Mouse (Mus musculus): ENCODE measurements at regions not wholly inside any gene's neighbourhood (a gene's known extent, or its start where the extent isn't known, plus 50 kb on each side); places are given as distances from the start of the nearest gene placed in this dataset.
"Not testable (repeated sequence)": the region's sequence is repeated elsewhere in the genome, so short reads cannot be mapped to it uniquely, and the experiment has no call there.

GRCm38 (mm10) chr14:90488301-90488700 lies 2017.1 kb upstream of the Pcdh20 start:
- Histone ChIP-seq H3K4me1 (ENCODE audit: control insufficient read depth, insufficient read depth, low read length) (no peaks in the 10 kb centered on the region), H3K4me3 (replicated peaks; ENCODE audit: extremely low read depth, low read depth, low read length) (no peak overlapping the region)
- DNase-seq: no peak
- 80% methylated on average over 2 of the region's 2 CpGs for WGBS
- TF ChIP-seq POLR2A (IDR thresholded peaks at IDR 0.05; ENCODE audit: borderline replicate concordance, extremely low read depth, low read depth, low read length): no peak
- TF ChIP-seq CTCF (IDR thresholded peaks at IDR 0.05; ENCODE audit: insufficient read depth, low read length): no peak

- no peaks in the 10 kb centered on the region for H3K4me1 ChIP-seq (ENCODE audit: control insufficient read depth, insufficient read depth, low read length)
- TF ChIP-seq CTCF (IDR thresholded peaks at IDR 0.05; ENCODE audit: insufficient read depth, low read length) (no peak), POLR2A (IDR thresholded peaks at IDR 0.05; ENCODE audit: borderline replicate concordance, extremely low read depth, low read depth, low read length) (no peak)
- DNase-seq: no peak
- 61% methylated on average over 2 of the region's 2 CpGs for WGBS
- H3K4me3 ChIP-seq (replicated peaks; ENCODE audit: extremely low read depth, low read depth, low read length): no peak overlapping the region
These were observed 1976.8 kb upstream of the Pcdh20 start for GRCm38 (mm10) chr14:90447971-90448370.

GRCm38 (mm10) chr14:90432874-90433543 lies 1961.8 kb upstream of the Pcdh20 start:
- whole genome bisulfite sequencing: 44% methylated on average over 7 of the region's 7 CpGs
- DNase-seq: no peak
- TF ChIP-seq CTCF (IDR thresholded peaks at IDR 0.05; ENCODE audit: insufficient read depth, low read length): no peak
- no peak for TF ChIP-seq POLR2A (IDR thresholded peaks at IDR 0.05; ENCODE audit: borderline replicate concordance, extremely low read depth, low read depth, low read length)
- Histone ChIP-seq H3K4me3 (replicated peaks; ENCODE audit: extremely low read depth, low read depth, low read length) (no peak overlapping the region), H3K4me1 (ENCODE audit: control insufficient read depth, insufficient read depth, low read length) (no peaks in the 10 kb centered on the region)

DNA sequence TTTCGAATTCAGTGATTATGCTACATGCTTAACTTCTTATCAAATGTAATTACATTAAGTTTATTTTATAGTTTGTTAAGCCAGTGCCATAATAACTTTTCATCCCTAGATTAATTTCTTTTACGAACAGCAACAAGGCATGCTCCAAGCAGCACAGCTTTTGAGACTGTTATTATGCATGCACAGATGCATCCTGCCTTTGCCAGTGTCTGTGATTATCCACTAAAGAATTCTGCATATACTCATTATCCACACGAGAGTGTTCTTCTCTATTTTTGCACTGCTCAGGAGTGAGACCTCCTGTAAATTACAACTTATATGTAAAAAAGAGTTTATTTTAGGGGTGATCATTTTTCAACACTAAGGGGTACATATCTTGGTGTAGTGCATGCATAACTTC lies 1941.5 kb upstream of the Pcdh20 start:
- WGBS: 65% methylated on average over 3 of the region's 3 CpGs
- Histone ChIP-seq H3K4me3 (replicated peaks; ENCODE audit: extremely low read depth, low read depth, low read length) (no peak overlapping the region), H3K4me1 (ENCODE audit: control insufficient read depth, insufficient read depth, low read length) (no peaks in the 10 kb centered on the region)
- no peak for DNase-seq
- TF ChIP-seq POLR2A (IDR thresholded peaks at IDR 0.05; ENCODE audit: borderline replicate concordance, extremely low read depth, low read depth, low read length) (no peak), CTCF (IDR thresholded peaks at IDR 0.05; ENCODE audit: insufficient read depth, low read length) (no peak)

GRCm38 (mm10) chr14:90406350-90406749 lies 1935.2 kb upstream of the Pcdh20 start:
- WGBS: 77% methylated on average over 2 of the region's 2 CpGs
- DNase-seq: no peak
- Histone ChIP-seq H3K4me3 (replicated peaks; ENCODE audit: extremely low read depth, low read depth, low read length) (no peak overlapping the region), H3K4me1 (ENCODE audit: control insufficient read depth, insufficient read depth, low read length) (no peaks in the 10 kb centered on the region)
- TF ChIP-seq POLR2A (IDR thresholded peaks at IDR 0.05; ENCODE audit: borderline replicate concordance, extremely low read depth, low read depth, low read length): no peak
- TF ChIP-seq CTCF (IDR thresholded peaks at IDR 0.05; ENCODE audit: insufficient read depth, low read length): no peak

- Histone ChIP-seq H3K4me1 (ENCODE audit: control insufficient read depth, insufficient read depth, low read length) (no peaks in the 10 kb centered on the region), H3K4me3 (replicated peaks; ENCODE audit: extremely low read depth, low read depth, low read length) (no peak overlapping the region)
- TF ChIP-seq CTCF (IDR thresholded peaks at IDR 0.05; ENCODE audit: insufficient read depth, low read length): no peak
- no peak for TF ChIP-seq POLR2A (IDR thresholded peaks at IDR 0.05; ENCODE audit: borderline replicate concordance, extremely low read depth, low read depth, low read length)
- WGBS: 96% methylated on average over 1 of the region's 1 CpGs
- DNase-seq: no peak
These were observed 1934.3 kb upstream of the Pcdh20 start for GRCm38 (mm10) chr14:90405476-90405875.

DNA sequence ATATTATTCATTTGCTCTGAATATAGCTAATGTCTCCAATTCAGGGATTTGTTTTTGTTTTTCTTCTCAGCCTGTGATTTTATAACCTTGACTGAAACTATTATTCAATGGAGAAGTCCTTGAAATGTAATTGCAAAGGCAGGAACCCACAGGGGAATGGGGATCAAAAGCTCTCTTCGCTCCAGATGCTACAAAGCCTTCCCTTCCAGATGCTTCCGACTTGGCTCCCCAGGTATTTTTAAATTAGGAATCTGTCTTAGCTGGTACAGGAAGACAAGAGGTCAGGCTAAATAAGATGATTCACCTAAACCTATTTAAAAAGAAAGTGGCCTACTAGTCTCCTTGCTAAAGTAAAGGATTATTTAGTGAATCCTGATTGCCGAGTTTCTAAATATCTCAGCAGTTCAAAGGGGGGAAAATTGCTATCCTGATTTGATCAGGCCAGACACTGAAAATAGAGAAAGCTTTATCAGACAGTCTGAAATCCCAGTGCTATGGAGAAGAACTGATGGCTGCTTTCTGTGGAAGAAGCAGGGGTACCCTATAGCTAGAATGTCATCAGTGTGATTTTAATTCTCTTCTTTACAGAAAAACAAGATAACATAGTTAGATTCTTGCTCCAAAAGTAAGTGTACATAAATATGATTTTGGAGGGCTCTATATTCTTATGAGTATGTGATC lies 1896.2 kb upstream of the Pcdh20 start:
- 61% methylated on average over 3 of the region's 3 CpGs for WGBS
- no peak overlapping the region for H3K4me3 ChIP-seq (replicated peaks; ENCODE audit: extremely low read depth, low read depth, low read length)

GRCm38 (mm10) chr14:90334541-90334940 lies 1863.3 kb upstream of the Pcdh20 start:
- Histone ChIP-seq H3K4me1 (ENCODE audit: control insufficient read depth, insufficient read depth, low read length) (no peaks in the 10 kb centered on the region), H3K4me3 (replicated peaks; ENCODE audit: extremely low read depth, low read depth, low read length) (no peak overlapping the region)
- DNase-seq: no peak
- TF ChIP-seq POLR2A (IDR thresholded peaks at IDR 0.05; ENCODE audit: borderline replicate concordance, extremely low read depth, low read depth, low read length) (no peak), CTCF (IDR thresholded peaks at IDR 0.05; ENCODE audit: insufficient read depth, low read length) (no peak)
- 57% methylated on average over 3 of the region's 3 CpGs for WGBS

More for the DNA sequence above, 1896.2 kb upstream of the Pcdh20 start:
- no peaks in the 10 kb centered on the region for H3K4me1 ChIP-seq (ENCODE audit: control insufficient read depth, insufficient read depth, low read length)
- TF ChIP-seq CTCF (IDR thresholded peaks at IDR 0.05; ENCODE audit: insufficient read depth, low read length) (no peak), POLR2A (IDR thresholded peaks at IDR 0.05; ENCODE audit: borderline replicate concordance, extremely low read depth, low read depth, low read length) (no peak)
- DNase-seq: no peak

DNA sequence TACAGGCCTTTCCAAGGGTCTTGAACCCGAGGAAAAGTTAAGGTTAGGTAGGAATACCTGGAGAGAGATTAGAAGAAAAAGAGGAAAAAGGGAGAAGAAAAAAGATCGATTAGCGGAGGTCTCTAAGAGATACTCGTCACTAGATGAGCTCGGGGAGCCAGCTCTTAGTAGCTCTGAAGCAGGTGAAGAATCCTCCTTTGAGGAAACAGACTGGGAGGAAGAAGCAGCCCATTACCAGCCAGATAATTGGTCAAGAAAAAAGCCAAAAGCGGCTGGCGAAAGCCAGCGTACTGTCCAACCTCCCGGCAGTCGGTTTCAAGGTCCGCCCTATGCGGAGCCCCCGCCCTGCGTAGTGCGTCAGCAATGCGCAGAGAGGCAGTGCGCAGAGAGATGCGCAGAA lies 1824.3 kb upstream of the Pcdh20 start:
- H3K4me3 ChIP-seq (replicated peaks; ENCODE audit: extremely low read depth, low read depth, low read length); H3K4me1 ChIP-seq (ENCODE audit: control insufficient read depth, insufficient read depth, low read length): not testable (repeated sequence)
- peak; percentile 4 for DNase-seq
- WGBS: 94% methylated on average over 17 of the region's 18 CpGs

DNA sequence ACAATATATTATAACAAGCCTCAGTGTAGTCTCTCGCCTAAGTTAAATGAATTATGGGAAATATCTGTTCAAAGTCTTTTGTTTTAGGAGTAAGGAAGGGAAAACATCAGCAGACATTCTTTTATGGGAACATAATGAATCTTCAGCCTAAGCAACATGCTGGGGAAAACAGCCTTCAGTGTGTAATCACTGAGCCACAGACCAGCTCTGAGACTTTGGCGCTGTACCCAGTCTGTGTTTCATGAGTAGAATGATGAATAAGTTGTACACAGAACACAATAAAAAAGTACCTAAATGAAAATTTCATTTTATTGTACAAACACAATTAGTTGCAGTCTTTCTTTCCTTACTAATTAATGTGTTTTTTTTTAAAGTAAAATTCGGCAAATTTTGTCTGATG lies 1774.8 kb upstream of the Pcdh20 start:
- no peak for DNase-seq
- no peaks in the 10 kb centered on the region for H3K4me1 ChIP-seq (ENCODE audit: control insufficient read depth, insufficient read depth, low read length)
- WGBS: 81% methylated on average over 3 of the region's 3 CpGs
- H3K4me3 ChIP-seq (replicated peaks; ENCODE audit: extremely low read depth, low read depth, low read length): no peak overlapping the region
- TF ChIP-seq POLR2A (IDR thresholded peaks at IDR 0.05; ENCODE audit: borderline replicate concordance, extremely low read depth, low read depth, low read length) (no peak), CTCF (IDR thresholded peaks at IDR 0.05; ENCODE audit: insufficient read depth, low read length) (no peak)
